Mouse (Mus musculus) intestine, postnatal 0 days (tissue): Measurements from ENCODE around the gene AC153137.1. TPM values are rescaled to one million over a fixed set of nuclear protein-coding genes. Genes with fewer than 3 reads are reported as not detected.

Source experiments
- ATAC-seq: fragments of 200-750 bp; cut with Nextera tagmentation; 2 replicates; pipeline ENCODE4 v1.8.0; 2017; ENCODE audit warnings: mild to moderate bottlenecking, moderate TSS enrichment, moderate library complexity
- H3K27ac ChIP-seq: fragments of 300-500 bp; sonication (generic); 2 replicates; pipeline ENCODE4 v1.5.1; 2014; ENCODE audit warnings: mild to moderate bottlenecking, low read depth, low read length, moderate library complexity
- H3K27me3 ChIP-seq: fragments of 300-500 bp; sonication (generic); replicated peaks from 2 replicates; pipeline ENCODE4 v1.6.1; 2014; ENCODE audit warnings: low read length, mixed read lengths; ENCODE audit not compliant: control insufficient read depth, insufficient read depth
- H3K36me3 ChIP-seq: fragments of 300-500 bp; sonication (generic); 2 replicates; pipeline ENCODE4 v1.6.1; 2014; ENCODE audit warnings: mild to moderate bottlenecking, moderate library complexity; ENCODE audit not compliant: control insufficient read depth, insufficient read depth
- H3K4me1 ChIP-seq: fragments of 300-500 bp; sonication (generic); replicated peaks from 2 replicates; pipeline ENCODE4 v1.6.1; 2014; ENCODE audit warnings: antibody characterized with exemption, low read length, mixed read lengths; ENCODE audit not compliant: control insufficient read depth, insufficient read depth
- H3K4me2 ChIP-seq: fragments of 300-500 bp; sonication (generic); replicated peaks from 2 replicates; pipeline ENCODE4 v1.6.1; 2014; ENCODE audit warnings: low read depth, mild to moderate bottlenecking, moderate library complexity
- H3K4me3 ChIP-seq: fragments of 300-500 bp; sonication (generic); 2 replicates; pipeline ENCODE4 v1.5.1; 2014; ENCODE audit warnings: low read depth, low read length
- H3K9ac ChIP-seq: fragments of 300-500 bp; sonication (generic); 2 replicates; pipeline ENCODE4 v1.6.1; 2014; ENCODE audit warnings: mild to moderate bottlenecking, low read depth, low read length
- H3K9me3 ChIP-seq: fragments of 300-500 bp; sonication (generic); 2 replicates; pipeline ENCODE4 v1.6.1; 2016; ENCODE audit warnings: mixed run types; ENCODE audit not compliant: control insufficient read depth
- CTCF ChIP-seq: sonication (generic); IDR thresholded peaks from 2 replicates; pipeline ENCODE4 v1.5.1; 2016; ENCODE audit warnings: low read depth, mild to moderate bottlenecking, control low read depth, antibody characterized with exemption, moderate library complexity
- WGBS: fragments of 180-500 bp; shearing (Covaris S2); extraction: QIAGEN DNeasy Blood & Tissue Kit; methylation state at CpG from one replicate; pipeline ENCODE4 v1.1.7; 2014; 5-methylcytosine and 5-hydroxymethylcytosine counted together
- polyA plus RNA-seq: library from polyadenylated mRNA; unstranded; fragments of >200 nt; fragmentation: Nextera tagmentation; extraction: Ambion mirVana; gene quantifications from 2 replicates; pipeline ENCODE4 v1.2.1, GENCODE M21; 2015

The AC153137.1 gene
- polyA plus RNA-seq, 1 experiment from 2014 or later: not detected

GRCm38 (mm10) chr1:30951795-30952194 is 26.0 kb downstream of the AC153137.1 start:
- TF ChIP-seq CTCF: no peak
- WGBS: 40% methylated on average over 2 of the region's 2 CpGs
- Histone ChIP-seq H3K4me1 (no peaks in the 10 kb centered on the region), H3K36me3 (no peaks in the 10 kb centered on the region), H3K27me3 (no peaks in the 10 kb centered on the region), H3K9me3 (no peaks in the 10 kb centered on the region), H3K9ac (no peak overlapping the region), H3K4me2 (no peak overlapping the region), H3K27ac (no peak overlapping the region), H3K4me3 (no peak overlapping the region)
- ATAC-seq: no peak

- TF ChIP-seq CTCF: no peak
Observed at GRCm38 (mm10) chr1:30950456-30950835, 27.3 kb downstream of the AC153137.1 start.

DNA sequence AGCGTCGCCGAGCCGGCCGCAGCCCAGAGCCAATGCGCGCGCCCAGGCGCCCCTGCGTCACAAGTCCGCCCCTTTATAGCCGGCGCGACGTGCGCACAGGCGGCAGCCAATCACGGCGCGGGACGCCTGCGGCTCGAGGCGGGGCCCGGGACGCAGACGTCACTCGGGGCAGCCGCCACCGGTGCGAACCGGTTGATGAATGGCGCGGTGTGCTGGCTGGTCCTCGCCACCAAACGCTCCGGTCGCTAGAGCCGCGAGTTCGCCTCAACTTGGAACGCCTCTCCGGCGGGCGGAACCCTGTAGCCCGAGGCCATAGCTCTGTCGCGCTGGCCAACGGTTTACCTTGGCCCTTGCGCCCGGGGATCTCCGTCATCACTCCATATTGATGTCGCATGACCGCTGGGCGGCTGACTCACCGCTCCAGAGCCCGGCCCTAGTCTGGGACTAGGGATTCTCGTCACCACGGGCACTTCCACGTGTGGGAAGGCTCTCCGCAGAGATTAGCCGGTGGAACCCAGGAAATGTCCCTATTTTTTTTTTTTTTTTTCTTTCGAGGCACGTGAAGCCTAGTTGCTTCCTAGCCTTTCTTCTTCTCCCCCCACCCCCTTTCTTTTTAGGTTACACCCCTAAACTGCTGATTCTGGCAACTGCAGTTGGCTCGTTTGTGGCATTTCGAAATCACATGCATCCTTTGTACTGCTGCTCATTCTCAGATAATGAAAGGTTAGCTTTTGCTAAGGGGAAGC is 27.9 kb downstream of the AC153137.1 start:
- Histone ChIP-seq H3K9me3 (no peaks in the 10 kb centered on the region), H3K9ac (peak overlapping the region; percentile 97), H3K4me1 (no peaks in the 10 kb centered on the region), H3K4me3 (peak overlapping the region; percentile 80), H3K36me3 (peaks cover 4% of the 10 kb centered on the region; the same call in 1 of the 2 replicates), H3K27me3 (no peaks in the 10 kb centered on the region), H3K27ac (peak overlapping the region; percentile 98), H3K4me2 (peak overlapping the region; percentile 62)
- WGBS: under 1% methylated on average over 62 of the region's 66 CpGs
- peak; percentile 96 for ATAC-seq
- peak; percentile 32 for TF ChIP-seq CTCF

More at GRCm38 (mm10) chr1:30950456-30950835, 27.3 kb downstream of the AC153137.1 start:
- Histone ChIP-seq H3K27ac (peak overlapping the region; percentile 98), H3K4me2 (peak overlapping the region; percentile 62), H3K27me3 (no peaks in the 10 kb centered on the region), H3K9me3 (no peaks in the 10 kb centered on the region), H3K4me1 (no peaks in the 10 kb centered on the region), H3K4me3 (peak overlapping the region; percentile 80), H3K9ac (peak overlapping the region; percentile 97), H3K36me3 (no peaks in the 10 kb centered on the region)
- WGBS: 20% methylated on average over 5 of the region's 5 CpGs
- ATAC-seq: no peak

GRCm38 (mm10) chr1:30948950-30949639 is 28.7 kb downstream of the AC153137.1 start:
- peak overlapping the region; percentile 97 for H3K9ac ChIP-seq
- no peak for TF ChIP-seq CTCF
- 0% methylated on average over 62 of the region's 85 CpGs for WGBS
- peak overlapping the region; percentile 80 for H3K4me3 ChIP-seq
- no peaks in the 10 kb centered on the region for H3K27me3 ChIP-seq
- H3K4me1 ChIP-seq: no peaks in the 10 kb centered on the region
- peak overlapping the region; percentile 62 for H3K4me2 ChIP-seq
- no peaks in the 10 kb centered on the region for H3K9me3 ChIP-seq
- peak overlapping the region; percentile 98 for H3K27ac ChIP-seq
- H3K36me3 ChIP-seq: peaks cover 12% of the 10 kb centered on the region
- peak; percentile 66 for ATAC-seq

DNA sequence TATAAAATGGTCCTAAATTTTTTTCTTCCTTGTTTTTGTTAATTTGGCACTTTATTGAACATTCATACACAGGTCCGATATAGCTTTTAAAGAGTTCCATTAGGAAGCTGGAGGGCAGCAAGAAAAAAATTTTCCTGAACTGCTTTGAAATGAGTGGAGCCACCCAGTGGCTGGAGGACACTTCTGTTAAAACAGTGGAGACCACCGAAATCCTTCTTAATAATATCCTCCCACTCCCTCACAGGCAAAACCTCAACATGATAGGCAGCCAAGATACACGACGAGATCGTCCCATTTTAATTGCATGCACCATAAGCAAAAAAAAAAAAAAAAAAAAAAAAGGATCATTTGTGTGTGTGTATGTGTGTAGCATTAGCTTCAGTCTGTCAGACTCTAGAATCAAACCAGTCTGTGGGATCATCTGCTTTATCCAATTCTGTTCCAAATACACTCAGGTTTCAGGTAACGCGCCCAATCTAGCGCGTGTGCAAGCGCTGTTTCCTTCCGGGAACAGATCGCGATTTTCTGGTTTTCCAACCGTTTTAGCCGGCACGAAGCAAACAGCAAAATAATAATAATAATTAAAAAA is 29.3 kb downstream of the AC153137.1 start:
- under 1% methylated on average over 16 of the region's 16 CpGs for WGBS

GRCm38 (mm10) chr1:30945136-30945535 is 32.6 kb downstream of the AC153137.1 start:
- Histone ChIP-seq H3K9ac (no peak overlapping the region), H3K27me3 (no peaks in the 10 kb centered on the region), H3K4me2 (0 out of 2 replicates have a peak overlapping the region, but pooled peaks have one; percentile 17), H3K9me3 (no peaks in the 10 kb centered on the region), H3K4me3 (no peak overlapping the region; the same call in 1 of the 2 replicates), H3K27ac (no peak overlapping the region), H3K36me3 (peaks cover 25% of the 10 kb centered on the region), H3K4me1 (no peaks in the 10 kb centered on the region)
- no peak for ATAC-seq
- no peak for TF ChIP-seq CTCF
- 66% methylated on average over 6 of the region's 6 CpGs for WGBS

More for the DNA sequence above, 29.3 kb downstream of the AC153137.1 start:
- no peak for ATAC-seq
- peak; percentile 65 for TF ChIP-seq CTCF
- peak overlapping the region; percentile 62 for H3K4me2 ChIP-seq
- H3K9me3 ChIP-seq: no peaks in the 10 kb centered on the region
- H3K4me3 ChIP-seq: peak overlapping the region; percentile 80
- no peaks in the 10 kb centered on the region for H3K4me1 ChIP-seq
- no peaks in the 10 kb centered on the region for H3K27me3 ChIP-seq
- H3K9ac ChIP-seq: peak overlapping the region; percentile 97
- H3K36me3 ChIP-seq: peaks cover 19% of the 10 kb centered on the region
- peak overlapping the region; percentile 98 for H3K27ac ChIP-seq
